Mouse (Mus musculus) G1E (cell line): ENCODE measurements around the gene Plppr5.

Experiments
- CTCF ChIP-seq: IDR thresholded peaks from 2 replicates; pipeline ENCODE4 v1.5.1; 2012; ENCODE audit warnings: low read depth, low read length, inconsistent platforms, mixed read lengths
- GATA1 ChIP-seq: IDR thresholded peaks from 2 replicates; pipeline ENCODE4 v1.6.1; 2012; ENCODE audit warnings: borderline replicate concordance, low read length, inconsistent platforms, mixed read lengths
- TAL1 ChIP-seq: conservative IDR thresholded peaks from 2 replicates; pipeline ENCODE4 v1.6.1; 2012; ENCODE audit warnings: low read depth, low read length, inconsistent platforms, mixed read lengths

DNA sequence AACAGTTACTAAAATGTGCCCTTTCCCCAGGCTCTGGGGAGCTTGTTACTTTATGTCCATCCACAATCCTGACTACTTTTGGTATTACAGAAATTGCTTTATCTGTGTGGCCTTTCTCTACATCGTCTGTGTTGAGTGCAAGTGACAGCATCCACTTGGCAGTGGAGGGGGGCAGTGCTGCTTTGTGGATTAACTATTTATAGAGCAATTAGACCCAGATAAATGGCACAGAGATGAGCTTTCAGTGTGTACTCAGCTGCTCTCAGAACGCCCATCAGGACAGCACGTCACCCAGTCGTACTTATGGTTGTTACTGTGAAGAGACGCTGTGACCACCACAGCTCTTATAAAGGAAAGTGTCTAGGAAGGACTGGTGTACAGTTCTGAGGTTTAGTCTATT lies 36.8 kb downstream of the Plppr5 start:
- no peak for TF ChIP-seq CTCF
- TF ChIP-seq GATA1: no peak
- no peak for TF ChIP-seq TAL1
